Mouse (Mus musculus) stomach, embryonic 14.5 days (tissue): Measurements from ENCODE around the gene Olfr1445. TPM values are rescaled to one million over a fixed set of nuclear protein-coding genes. Genes with fewer than 3 reads are reported as not detected.

ENCODE experiments used
- ATAC-seq: fragments of 200-750 bp; cut with Nextera tagmentation; 2 replicates; pipeline ENCODE4 v1.8.0; 2017; ENCODE audit warnings: low read depth, moderate TSS enrichment; ENCODE audit not compliant: insufficient number of reproducible peaks, insufficient read depth, low FRiP score
- H3K27ac ChIP-seq: fragments of 300-500 bp; sonication (generic); 2 replicates; pipeline ENCODE4 v1.5.1; 2014; ENCODE audit warnings: mild to moderate bottlenecking, low read length, moderate library complexity, mixed read lengths
- H3K27me3 ChIP-seq: fragments of 300-500 bp; sonication (generic); 2 replicates; pipeline ENCODE4 v1.6.1; 2014; ENCODE audit warnings: low read length, control low read depth, mixed read lengths; ENCODE audit not compliant: control insufficient read depth, insufficient read depth
- H3K36me3 ChIP-seq: fragments of 300-500 bp; sonication (generic); 2 replicates; pipeline ENCODE4 v1.6.1; 2014; ENCODE audit warnings: mild to moderate bottlenecking, control low read depth, low read length, moderate library complexity, mixed read lengths; ENCODE audit not compliant: control insufficient read depth, insufficient read depth
- H3K4me1 ChIP-seq: fragments of 300-500 bp; sonication (generic); 2 replicates; pipeline ENCODE4 v1.6.1; 2014; ENCODE audit warnings: low read length, control low read depth, mixed read lengths; ENCODE audit not compliant: control insufficient read depth, insufficient read depth
- H3K4me2 ChIP-seq: fragments of 300-500 bp; sonication (generic); replicated peaks from 2 replicates; pipeline ENCODE4 v1.6.1; 2014; ENCODE audit warnings: low read depth, low read length, control low read depth
- H3K4me3 ChIP-seq: fragments of 300-500 bp; sonication (generic); 2 replicates; pipeline ENCODE4 v1.5.1; 2014; ENCODE audit warnings: low read depth, low read length, control low read depth
- H3K9ac ChIP-seq: fragments of 300-500 bp; sonication (generic); replicated peaks from 2 replicates; pipeline ENCODE4 v1.6.1; 2014; ENCODE audit warnings: low read depth, mild to moderate bottlenecking, control low read depth, low read length, moderate library complexity, mixed read lengths
- H3K9me3 ChIP-seq: fragments of 300-500 bp; sonication (generic); 2 replicates; pipeline ENCODE4 v1.6.1; 2016; ENCODE audit warnings: low read depth, low read length, control low read depth; ENCODE audit not compliant: control insufficient read depth
- WGBS: fragments of 180-500 bp; shearing (Covaris S2); extraction: QIAGEN DNeasy Blood & Tissue Kit; methylation state at CpG from one replicate; pipeline ENCODE4 v1.1.7; 2014; 5-methylcytosine and 5-hydroxymethylcytosine counted together
- polyA plus RNA-seq: library from polyadenylated mRNA; unstranded; fragments of >200 nt; fragmentation: Nextera tagmentation; extraction: Ambion mirVana; gene quantifications from 2 replicates; pipeline ENCODE4 v1.2.1, GENCODE M21; 2014

Gene Olfr1445
- polyA plus RNA-seq = not detected in 2 replicates

DNA sequence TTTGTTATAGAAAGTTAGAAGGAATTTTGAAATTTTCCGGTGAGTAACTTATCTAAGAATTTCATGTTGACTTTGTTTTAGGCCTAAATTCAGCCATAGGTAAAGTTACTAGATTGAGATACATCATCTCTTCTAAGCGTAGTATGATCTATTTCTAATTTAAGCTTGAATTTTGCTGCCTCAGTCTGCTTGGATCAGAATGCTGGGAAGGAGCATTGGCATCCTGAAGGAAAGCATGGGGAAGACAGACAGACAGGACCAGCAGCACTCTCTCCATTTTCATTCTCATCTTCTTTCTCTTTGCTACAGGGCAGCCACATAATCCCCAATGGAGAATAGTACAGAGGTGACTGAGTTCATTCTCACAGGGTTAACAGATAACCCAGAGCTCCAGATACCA is at the start of gene Olfr1445:
Gene Olfr1445 (plus strand): TSS at position 301 of the 400 bp plus-strand sequence.
- no peak for ATAC-seq
- H3K36me3 ChIP-seq = no peaks in the 10 kb centered on the region
- H3K4me2 ChIP-seq = no peak within 1 kb of the TSS
- no peak within 1 kb of the TSS for H3K9ac ChIP-seq
- H3K9me3 ChIP-seq = no peaks in the 10 kb centered on the region
- no peaks in the 10 kb centered on the region for H3K4me1 ChIP-seq
- H3K27ac ChIP-seq = no peak within 1 kb of the TSS
- H3K27me3 ChIP-seq = no peaks in the 10 kb centered on the region
- 78% methylated on average over 2 of the region's 2 CpGs for WGBS
- no peak within 1 kb of the TSS for H3K4me3 ChIP-seq

- Histone ChIP-seq H3K36me3 (no peaks in the 10 kb centered on the region), H3K9ac (no peak overlapping the region), H3K27ac (no peak overlapping the region), H3K4me3 (no peak overlapping the region), H3K27me3 (no peaks in the 10 kb centered on the region), H3K9me3 (no peaks in the 10 kb centered on the region), H3K4me1 (no peaks in the 10 kb centered on the region), H3K4me2 (no peak overlapping the region)
- ATAC-seq = no peak
- WGBS = 88% methylated on average over 1 of the region's 1 CpGs
Observed at GRCm38 (mm10) chr19:12838507-12838906, 45.1 kb upstream of the Olfr1445 start.

DNA sequence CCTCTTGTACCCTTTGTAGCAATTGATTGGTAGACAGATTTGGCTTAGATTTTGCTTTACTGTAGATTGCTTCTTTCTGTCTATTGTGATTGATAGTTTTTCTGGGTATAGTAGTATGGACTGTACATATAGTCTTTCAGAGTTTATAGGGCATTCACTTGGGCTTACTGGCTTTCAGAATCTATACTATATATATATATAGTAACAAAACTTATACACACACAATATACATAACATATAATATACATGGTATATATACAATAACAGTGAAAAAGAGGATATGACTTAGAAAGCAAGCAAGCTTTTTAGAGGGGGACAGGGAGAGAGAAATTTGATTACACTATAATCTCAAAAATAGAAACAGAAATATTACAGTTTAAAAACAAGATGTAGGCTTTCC is 37.3 kb upstream of the Olfr1445 start, which contains the start of gene Gm5244:
Gene Gm5244 (plus strand): TSS at position 301 of the 400 bp plus-strand sequence.
- no peaks in the 10 kb centered on the region for H3K4me1 ChIP-seq
- ATAC-seq = no peak

DNA sequence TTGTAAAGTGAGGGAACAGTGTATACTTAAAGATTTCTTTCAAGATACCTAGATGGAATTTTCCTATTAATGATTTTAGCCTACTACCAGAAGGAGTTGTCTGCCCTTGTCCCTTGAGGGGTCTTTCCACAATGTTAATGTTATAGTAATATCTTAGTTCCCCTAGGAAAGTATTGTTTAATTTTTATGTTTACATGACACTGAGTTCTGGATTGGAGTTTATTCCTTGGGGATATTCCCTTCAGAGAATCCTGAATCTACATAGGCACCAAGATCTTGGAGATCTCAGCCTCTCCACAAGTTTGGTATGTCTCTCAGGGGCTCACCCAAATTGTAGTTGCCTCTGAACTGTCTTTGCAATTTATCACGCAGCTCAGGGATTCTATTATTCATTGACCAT is 26.7 kb upstream of the Olfr1445 start, which contains the start of gene Olfr1444:
Gene Olfr1444 (plus strand): TSS at position 301 of the 400 bp plus-strand sequence.
- 62% methylated on average over 1 of the region's 1 CpGs for WGBS
- no peaks in the 10 kb centered on the region for H3K4me1 ChIP-seq
- no peaks in the 10 kb centered on the region for H3K9me3 ChIP-seq
- H3K27ac ChIP-seq = no peak within 1 kb of the TSS
- H3K36me3 ChIP-seq = no peaks in the 10 kb centered on the region
- ATAC-seq = no peak
- H3K27me3 ChIP-seq = no peaks in the 10 kb centered on the region
- no peak within 1 kb of the TSS for H3K4me2 ChIP-seq
- H3K9ac ChIP-seq = no peak within 1 kb of the TSS
- H3K4me3 ChIP-seq = no peak within 1 kb of the TSS

More for the DNA sequence above, 37.3 kb upstream of the Olfr1445 start, which contains the start of gene Gm5244:
- Histone ChIP-seq H3K4me3 (no peak within 1 kb of the TSS), H3K27me3 (no peaks in the 10 kb centered on the region), H3K4me2 (no peak within 1 kb of the TSS), H3K9me3 (no peaks in the 10 kb centered on the region), H3K9ac (no peak within 1 kb of the TSS), H3K27ac (no peak within 1 kb of the TSS), H3K36me3 (no peaks in the 10 kb centered on the region)

- no peak within 1 kb of the TSS for H3K27ac ChIP-seq
- no peak within 1 kb of the TSS for H3K4me2 ChIP-seq
- ATAC-seq = no peak
- H3K9ac ChIP-seq = no peak within 1 kb of the TSS
- no peak within 1 kb of the TSS for H3K4me3 ChIP-seq
- H3K36me3 ChIP-seq = no peaks in the 10 kb centered on the region
- no peaks in the 10 kb centered on the region for H3K27me3 ChIP-seq
- no peaks in the 10 kb centered on the region for H3K4me1 ChIP-seq
- 83% methylated on average over 1 of the region's 1 CpGs for WGBS
- no peaks in the 10 kb centered on the region for H3K9me3 ChIP-seq
Observed at GRCm38 (mm10) chr19:12893424-12893823, 9.8 kb downstream of the Olfr1445 start, which contains the start of gene Olfr1446. TSS of gene Olfr1446 (minus strand) at chr19:12893524.

DNA sequence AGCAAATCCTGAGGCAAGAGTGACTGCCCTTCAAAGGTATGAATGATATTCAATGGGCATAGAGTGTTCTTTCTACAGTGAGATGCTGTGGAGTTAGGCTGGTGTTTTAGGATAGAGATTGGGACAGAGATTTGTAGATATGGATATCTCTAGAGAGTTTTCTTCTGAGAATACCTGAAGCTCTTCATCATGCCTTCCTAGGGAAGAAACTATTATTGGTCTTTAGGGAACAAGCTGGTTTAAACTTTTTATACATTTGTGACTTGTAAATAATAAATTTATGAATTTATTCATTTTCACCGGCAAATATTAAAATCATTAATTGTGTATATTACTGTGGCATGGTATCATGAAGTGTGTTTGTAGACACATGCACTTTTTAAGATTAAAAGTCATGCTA is 20.0 kb downstream of the Olfr1445 start, which contains the start of gene Olfr1447:
Gene Olfr1447 (minus strand): TSS at position 101 of the 400 bp plus-strand sequence.
- Histone ChIP-seq H3K27ac (no peak within 1 kb of the TSS), H3K9ac (no peak within 1 kb of the TSS), H3K4me3 (no peak within 1 kb of the TSS), H3K36me3 (no peaks in the 10 kb centered on the region), H3K4me2 (no peak within 1 kb of the TSS), H3K4me1 (no peaks in the 10 kb centered on the region), H3K9me3 (no peaks in the 10 kb centered on the region; the same call in 1 of the 2 replicates), H3K27me3 (no peaks in the 10 kb centered on the region)
- ATAC-seq = no peak
- 93% methylated on average over 1 of the region's 1 CpGs for WGBS

DNA sequence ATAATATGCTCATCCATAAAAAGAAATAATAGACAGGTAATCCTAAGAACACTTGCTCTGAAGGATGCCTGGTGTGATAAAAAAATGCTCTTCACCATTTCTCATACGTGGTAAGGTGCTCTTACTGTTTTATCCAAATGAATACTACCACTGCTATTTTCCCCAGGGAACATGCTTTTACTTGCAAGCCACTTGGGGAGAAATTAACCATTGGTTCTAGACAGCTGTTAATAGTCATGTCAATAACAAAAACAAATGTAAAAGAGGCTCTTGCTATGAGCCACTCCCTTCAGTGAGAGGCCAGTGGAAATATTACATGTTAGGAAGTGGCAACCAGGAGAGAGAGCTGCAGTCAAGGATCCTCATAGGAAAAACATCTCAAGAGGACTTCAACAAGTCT is 40.7 kb downstream of the Olfr1445 start, which contains the start of gene Olfr1448:
Gene Olfr1448 (minus strand): TSS at position 101 of the 400 bp plus-strand sequence.
- Histone ChIP-seq H3K9ac (no peak within 1 kb of the TSS), H3K9me3 (no peaks in the 10 kb centered on the region), H3K27ac (no peak within 1 kb of the TSS), H3K4me2 (no peak within 1 kb of the TSS), H3K36me3 (no peaks in the 10 kb centered on the region), H3K4me1 (no peaks in the 10 kb centered on the region), H3K27me3 (no peaks in the 10 kb centered on the region), H3K4me3 (no peak within 1 kb of the TSS)
- 77% methylated on average over 1 of the region's 1 CpGs for whole genome bisulfite sequencing
- ATAC-seq = no peak

- Histone ChIP-seq H3K4me3 (no peak within 1 kb of the TSS), H3K9me3 (no peaks in the 10 kb centered on the region), H3K36me3 (no peaks in the 10 kb centered on the region), H3K27me3 (no peaks in the 10 kb centered on the region), H3K4me1 (no peaks in the 10 kb centered on the region), H3K4me2 (no peak within 1 kb of the TSS), H3K9ac (no peak within 1 kb of the TSS), H3K27ac (no peak within 1 kb of the TSS)
- ATAC-seq = no peak
Observed at GRCm38 (mm10) chr19:12930540-12930939, 46.9 kb downstream of the Olfr1445 start, which contains the start of gene Olfr1449. TSS of gene Olfr1449 (plus strand) at chr19:12930840.
